ENCODE assay signal across 8 mouse cellular contexts in genomic region chr16:22162066-22162511, GRCm38 (mm10). TPM values are rescaled to one million over a fixed set of nuclear protein-coding genes. Genes with fewer than 3 reads are reported as not detected.
A peak's percentile ranks its signal among the peaks of the same experiment; 100 is the strongest.
DNase-seq lines count a peak whose midpoint lies in the region; ATAC-seq and TF ChIP-seq lines count a peak whose summit lies in the region.

No protein-coding gene starts in this region.

- ATAC-seq in heart, embryonic 11.5 days (replicated peaks; ENCODE audit: insufficient number of reproducible peaks, low FRiP score, low TSS enrichment) = 0 out of 2 replicates have a peak, but pooled peaks have one; percentile 8
- peak; percentile 16; the same call in 1 of the 2 replicates for ATAC-seq in hindbrain, embryonic 13.5 days (ENCODE audit: low FRiP score)

- H3K4me3 ChIP-seq in heart, embryonic 11.5 days (ENCODE audit: low read depth, low read length) = peak overlapping the region; percentile 95
- H3K4me3 ChIP-seq in cortical plate, adult 2 months (ENCODE audit: insufficient read depth, low read length) = peak overlapping the region; percentile 18
- peak overlapping the region; percentile 95 for H3K4me3 ChIP-seq in hindbrain, embryonic 13.5 days

- peak overlapping the region; percentile 99 for H3K9ac ChIP-seq in heart, embryonic 11.5 days (ENCODE audit: low read depth, low read length)
- H3K9ac ChIP-seq in hindbrain, embryonic 13.5 days = peak overlapping the region; percentile 96

- no peaks in the 10 kb centered on the region for H3K36me3 ChIP-seq in heart, embryonic 11.5 days (ENCODE audit: control insufficient read depth, insufficient read depth, low read length)
- no peaks in the 10 kb centered on the region for H3K36me3 ChIP-seq in hindbrain, embryonic 13.5 days

- peak overlapping the region; percentile 83 for H3K4me2 ChIP-seq in heart, embryonic 11.5 days
- peak overlapping the region; percentile 90 for H3K4me2 ChIP-seq in hindbrain, embryonic 13.5 days

- no peak for TF ChIP-seq CTCF in cortical plate, adult 2 months (IDR thresholded peaks at IDR 0.05; ENCODE audit: extremely low read depth, insufficient read depth, low read length)

- peaks cover 6% of the 10 kb centered on the region for H3K4me1 ChIP-seq in heart, embryonic 11.5 days (ENCODE audit: control insufficient read depth, insufficient read depth, low read length)
- H3K4me1 ChIP-seq in cortical plate, adult 2 months (ENCODE audit: control insufficient read depth, insufficient read depth, low read length) = no peaks in the 10 kb centered on the region
- H3K4me1 ChIP-seq in hindbrain, embryonic 13.5 days (replicated peaks) = peaks cover 26% of the 10 kb centered on the region

- DNase-seq in heart, postnatal 4 days = no peak
- DNase-seq in 3134 (ENCODE audit: extremely low read depth, insufficient read length, low spot score) = peak; percentile 49
- peak; percentile 3 for DNase-seq in lung, postnatal 36 days
- DNase-seq in spleen, postnatal 14 days (ENCODE audit: low spot score in 2 of 2) = no peak
- DNase-seq in thymus, postnatal 10 days (ENCODE audit: low spot score in 2 of 2) = no peak

- peak overlapping the region; percentile 90 for H3K27ac ChIP-seq in heart, embryonic 11.5 days (ENCODE audit: low read depth, low read length)
- H3K27ac ChIP-seq in cortical plate, adult 2 months (ENCODE audit: insufficient read depth, low read length) = no peak overlapping the region
- H3K27ac ChIP-seq in hindbrain, embryonic 13.5 days = peak overlapping the region; percentile 92

- no peak for TF ChIP-seq POLR2A in cortical plate, adult 2 months (IDR thresholded peaks at IDR 0.05; ENCODE audit: extremely low read depth, insufficient read depth, low read length)

- no peaks in the 10 kb centered on the region for H3K9me3 ChIP-seq in heart, embryonic 11.5 days (replicated peaks; ENCODE audit: control insufficient read depth, low read length)
- H3K9me3 ChIP-seq in hindbrain, embryonic 13.5 days = no peaks in the 10 kb centered on the region

- no peaks in the 10 kb centered on the region for H3K27me3 ChIP-seq in heart, embryonic 11.5 days (ENCODE audit: control insufficient read depth, insufficient read depth, low read length)
- 0 out of 2 replicates have a peak, but pooled peaks cover 4% of the 10 kb centered on the region for H3K27me3 ChIP-seq in hindbrain, embryonic 13.5 days

- 0% methylated on average over 19 of the region's 19 CpGs for WGBS in heart, embryonic 11.5 days (ENCODE audit: insufficient replicate concordance)
- 0% methylated on average over 19 of the region's 19 CpGs for WGBS in hindbrain, embryonic 13.5 days

RNA-seq across cellular contexts. Expression of gene Igf2bp2, which starts 1.0 kb away (rescaled TPM):
- 102 and 108 TPM in 2 replicates for polyA plus RNA-seq in heart, embryonic 11.5 days (2014; fragmentation: Nextera tagmentation; extraction: Ambion mirVana)
- total RNA-seq in heart, postnatal 4 days (2021) = 10 to 100 TPM; 23.9 to 24.8 TPM
- polyA plus RNA-seq in cortical plate, adult 2 months (2012; rRNA removed) = 0.79 and 0.81 TPM in 2 replicates
- 33.1 and 33.5 TPM in 2 replicates for polyA plus RNA-seq in hindbrain, embryonic 13.5 days (2015; fragmentation: Nextera tagmentation; extraction: Ambion mirVana)

Comparison
In these comparisons a context has a peak if more than half of its experiments do, and no peak if none do; other contexts are left out.
1. H3K4me3 ChIP-seq: peak in every context shown above with its lines; median percentile 95 in heart, embryonic 11.5 days; 95 in hindbrain, embryonic 13.5 days; 18 in cortical plate, adult 2 months.
2. DNase-seq: peak in 3134 (single experiment) and lung, postnatal 36 days (single experiment); none in heart, postnatal 4 days (single experiment), spleen, postnatal 14 days (0 of 2) and thymus, postnatal 10 days (0 of 2).
3. RNA of gene Igf2bp2, which starts 1.0 kb away (polyA plus RNA-seq): 102 to 108 TPM in heart, embryonic 11.5 days and 33.1 to 33.5 TPM in hindbrain, embryonic 13.5 days; 0.79 to 0.81 TPM in cortical plate, adult 2 months; every median in the first group is over 10 times any median in the second.